Mouse (Mus musculus): ENCODE results near the gene Fibp. TPM values are rescaled to one million over a fixed set of nuclear protein-coding genes. Genes with fewer than 3 reads are reported as not detected.

Fibp gene
- 10 to 100 TPM; 91.2 to 98.9 TPM for total RNA-seq (2021)
- long read RNA-seq, experiment 1, transcript Fibp-205 (10 exons, 1,209 nt) = major isoform, 19 of 40 reads
- long read RNA-seq, experiment 1, partial matches to known transcripts = 6 of 40 reads
- long read RNA-seq, experiment 1, other reads (novel, unspliced or antisense) = 11 of 40 reads
- long read RNA-seq, experiment 2, transcript Fibp-205 (10 exons, 1,209 nt) = major isoform, 5 of 23 reads
- long read RNA-seq, experiment 2, partial matches to known transcripts = 5 of 23 reads
- long read RNA-seq, experiment 2, other reads (novel, unspliced or antisense) = 10 of 23 reads

DNA sequence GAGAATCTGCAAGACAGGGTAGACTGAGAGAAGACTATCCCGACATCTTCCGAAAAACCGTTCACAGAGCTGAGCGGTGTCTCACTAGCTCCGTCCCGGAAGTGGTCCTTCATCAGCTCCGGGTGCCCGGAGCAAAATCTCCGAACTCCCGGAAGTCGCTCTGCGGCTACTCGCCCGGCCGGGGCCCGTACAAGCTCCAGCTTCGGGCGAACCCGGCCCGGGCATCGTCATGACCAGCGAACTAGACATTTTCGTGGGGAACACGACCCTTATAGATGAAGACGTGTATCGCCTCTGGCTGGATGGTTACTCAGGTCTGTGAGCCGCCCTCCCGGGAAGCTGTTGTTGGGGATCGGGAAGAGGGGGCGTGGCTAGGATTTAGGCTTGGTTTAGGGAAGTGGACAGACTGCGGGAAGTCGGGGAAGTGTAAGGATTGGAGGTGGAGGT is at the start of gene Fibp:
Gene Fibp, plus strand, starts transcription at position 151 of the 447 bp plus-strand sequence.
- DNase-seq (ENCODE audit: low spot score in 2 of 2) = peak; percentile 81 to 88

DNA sequence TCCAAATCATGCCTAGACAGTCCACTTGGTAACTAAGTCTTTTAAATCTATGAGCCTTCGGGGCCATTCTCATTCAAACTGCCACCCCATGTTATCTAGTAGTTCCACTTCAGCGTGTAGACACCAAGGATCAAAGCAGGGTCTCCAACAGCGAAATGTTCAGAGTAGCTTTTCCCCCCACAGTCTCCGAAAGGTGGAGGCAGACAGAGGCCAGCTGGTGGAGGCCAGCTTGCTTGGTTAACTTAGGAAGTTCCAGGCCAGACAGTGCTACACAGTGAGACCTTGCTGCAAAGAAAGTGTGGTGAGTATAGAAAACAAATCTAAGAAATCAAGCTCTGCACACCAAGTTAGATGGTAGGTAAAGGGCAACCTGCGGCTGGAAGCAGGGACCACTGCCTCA is 49.8 kb upstream of the Fibp start:
- no peak for DNase-seq (ENCODE audit: low spot score in 2 of 2)

GRCm38 (mm10) chr19:5411961-5412360 is 48.5 kb upstream of the Fibp start:
- DNase-seq (ENCODE audit: low spot score in 2 of 2) = no peak

GRCm38 (mm10) chr19:5413840-5414239 is 46.6 kb upstream of the Fibp start:
- DNase-seq (ENCODE audit: low spot score in 2 of 2) = no peak

- no peak for DNase-seq (ENCODE audit: low spot score in 2 of 2)
These were observed 45.9 kb upstream of the Fibp start for GRCm38 (mm10) chr19:5414534-5414957.

- no peak for DNase-seq (ENCODE audit: low spot score in 2 of 2)
These were observed 41.5 kb upstream of the Fibp start for GRCm38 (mm10) chr19:5418750-5419466.

- DNase-seq (ENCODE audit: low spot score in 2 of 2) = no peak
These were observed 40.8 kb upstream of the Fibp start for GRCm38 (mm10) chr19:5419630-5420029.

- no peak for DNase-seq (ENCODE audit: low spot score in 2 of 2)
These were observed 39.8 kb upstream of the Fibp start for GRCm38 (mm10) chr19:5420579-5420978.

DNA sequence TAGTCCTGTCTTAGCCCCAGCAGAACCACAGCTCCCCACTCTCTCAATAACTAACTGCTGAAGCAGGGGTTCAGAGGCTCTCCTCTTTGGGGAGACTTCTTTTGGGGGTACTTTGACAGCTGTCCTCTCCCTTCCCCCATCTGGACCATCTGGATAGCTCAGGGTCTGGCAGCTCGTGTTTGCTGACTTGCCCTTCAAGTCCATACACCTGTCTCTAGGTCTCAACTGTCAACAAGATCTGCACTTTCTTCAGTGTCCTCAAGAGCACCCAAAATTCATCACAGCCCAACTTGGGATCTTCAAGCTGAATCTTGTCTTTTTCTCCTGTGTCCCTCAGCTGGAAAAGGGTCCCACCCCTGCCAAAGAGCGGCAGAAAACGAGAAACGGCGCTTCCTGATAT is 38.6 kb upstream of the Fibp start:
- DNase-seq (ENCODE audit: low spot score in 2 of 2) = no peak

DNA sequence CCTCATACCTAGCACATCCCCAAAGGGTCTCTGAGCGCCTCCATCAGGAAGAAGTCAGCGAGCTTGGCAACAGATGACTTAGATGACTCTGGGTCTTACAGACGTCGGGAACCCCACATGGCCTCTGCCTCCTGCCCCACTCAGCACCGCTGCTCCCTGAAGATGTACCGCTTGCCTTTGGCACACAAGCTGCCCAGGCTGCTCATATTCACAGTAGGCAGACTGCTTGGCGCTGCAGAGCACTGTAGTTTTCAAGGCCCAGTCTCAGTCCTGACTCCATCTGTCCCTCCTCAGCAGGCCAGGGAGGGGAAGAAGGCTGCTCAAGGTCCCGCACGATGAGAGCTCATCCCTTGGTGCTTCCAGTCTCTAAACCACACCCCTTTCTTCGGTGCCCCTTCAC is 38.1 kb upstream of the Fibp start:
- no peak for DNase-seq (ENCODE audit: low spot score in 2 of 2)

- DNase-seq (ENCODE audit: low spot score in 2 of 2) = no peak
These were observed 37.4 kb upstream of the Fibp start for GRCm38 (mm10) chr19:5422895-5423443.

DNA sequence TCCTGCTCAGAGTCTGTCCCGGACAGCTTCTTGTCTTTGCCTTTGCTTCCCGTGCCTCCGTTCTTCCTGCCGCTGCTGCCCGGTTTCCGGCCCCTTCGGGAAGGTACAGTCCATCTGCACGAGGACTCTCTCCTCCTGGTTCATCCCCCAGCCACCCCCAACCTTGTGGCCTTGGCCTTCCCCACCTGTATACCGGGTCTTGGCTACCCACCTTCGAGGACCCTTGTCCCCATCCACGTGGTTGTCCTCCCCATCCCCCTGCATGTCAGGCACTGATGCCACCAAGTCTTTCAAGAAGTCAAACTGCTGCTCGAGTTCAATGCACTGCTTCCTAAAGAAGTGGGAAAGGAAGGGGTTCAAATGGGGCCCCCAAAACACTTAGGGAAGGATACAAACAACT is 36.9 kb upstream of the Fibp start:
- no peak for DNase-seq (ENCODE audit: low spot score in 2 of 2)

DNA sequence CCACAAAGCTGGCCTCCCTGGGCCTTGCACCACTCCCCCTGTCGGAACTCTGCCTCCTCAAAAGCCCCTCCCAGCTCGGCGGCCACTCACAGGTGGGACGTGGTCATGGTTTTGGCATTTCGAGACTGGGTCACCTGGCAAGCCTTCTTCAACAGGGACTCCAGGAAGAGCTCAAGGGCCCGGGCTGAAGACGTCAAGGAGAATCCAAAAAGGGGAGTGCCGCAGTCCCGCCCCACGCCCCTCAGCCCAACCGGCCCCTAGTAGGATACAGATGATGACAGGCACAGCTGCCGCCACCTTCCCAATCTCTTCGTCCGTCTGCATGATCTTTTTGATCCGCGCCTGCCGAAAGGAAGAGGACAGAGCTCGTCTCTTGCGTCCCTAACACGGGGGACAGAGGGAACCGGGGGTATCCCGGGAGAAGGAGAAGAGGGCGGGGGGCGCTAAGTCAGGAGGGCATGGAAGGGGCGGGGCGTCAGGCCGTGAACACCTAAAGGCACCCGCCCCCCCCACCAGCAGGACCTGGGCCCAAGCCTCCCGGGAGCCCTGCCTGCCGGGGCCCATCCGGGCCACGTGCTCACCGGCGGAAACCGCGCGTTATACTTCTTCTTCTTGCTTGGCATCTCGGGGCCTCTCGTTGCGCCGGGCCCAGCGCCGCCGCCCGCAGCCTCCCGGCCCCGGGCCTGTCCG is 36.2 kb upstream of the Fibp start:
- DNase-seq (ENCODE audit: low spot score in 2 of 2) = peak; percentile 42 to 49

DNA sequence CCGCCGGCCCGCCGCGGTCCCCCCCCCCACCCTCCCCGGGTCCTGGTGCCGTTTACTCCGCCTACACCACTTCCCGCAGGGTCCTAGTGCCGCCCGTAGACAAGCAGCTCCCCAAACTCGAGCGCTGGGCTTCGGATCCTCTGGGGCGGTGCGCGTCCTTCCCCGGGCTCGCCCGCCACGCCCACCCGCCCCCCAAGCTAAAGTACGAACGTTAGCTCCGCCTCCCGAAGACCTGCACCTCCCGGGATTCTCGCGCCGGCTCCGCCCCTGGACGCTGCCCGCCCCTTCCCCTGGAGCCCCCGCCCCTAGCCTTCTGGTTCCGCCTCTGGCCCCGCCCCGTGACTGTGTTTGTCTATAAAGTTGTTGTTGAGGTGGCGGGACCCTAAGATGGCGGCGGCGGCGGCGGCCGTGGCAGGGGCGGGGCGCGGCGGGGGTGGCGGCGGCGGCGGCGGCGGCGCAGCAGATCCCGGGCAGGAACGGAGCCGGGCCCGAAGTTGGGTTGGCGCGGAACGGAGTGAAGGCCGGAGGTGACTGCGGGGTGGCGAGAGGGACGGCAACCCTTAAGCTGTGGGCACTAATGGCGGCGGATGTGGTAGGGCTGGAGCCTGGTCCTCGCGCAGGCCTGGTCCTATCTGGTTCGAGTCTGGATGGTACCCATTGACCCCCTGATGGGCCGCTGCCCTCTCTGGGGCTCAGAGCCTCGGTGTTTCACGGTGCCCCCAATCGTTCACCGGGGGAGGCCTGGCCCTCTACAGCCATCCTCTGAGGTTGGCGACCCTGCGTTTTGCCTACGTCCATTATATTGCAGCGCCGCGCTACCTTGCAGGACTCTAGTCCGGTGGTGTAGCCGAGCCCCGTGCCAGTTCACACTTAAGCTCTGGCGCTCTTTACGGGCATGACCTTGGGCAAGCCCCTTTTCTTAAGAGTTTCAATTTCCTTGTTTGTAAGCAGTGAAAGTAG is 35.4 kb upstream of the Fibp start, which contains the start of the genes Drap1 and AI837181:
Gene Drap1, minus strand, starts transcription at position 198 of the 960 bp plus-strand sequence.
Gene AI837181, plus strand, starts transcription at position 363 of the 960 bp plus-strand sequence.
- DNase-seq (ENCODE audit: low spot score in 2 of 2) = peak; percentile 92 to 93

- no peak for DNase-seq (ENCODE audit: low spot score in 2 of 2)
These were observed 34.4 kb upstream of the Fibp start for GRCm38 (mm10) chr19:5425906-5426565.

DNA sequence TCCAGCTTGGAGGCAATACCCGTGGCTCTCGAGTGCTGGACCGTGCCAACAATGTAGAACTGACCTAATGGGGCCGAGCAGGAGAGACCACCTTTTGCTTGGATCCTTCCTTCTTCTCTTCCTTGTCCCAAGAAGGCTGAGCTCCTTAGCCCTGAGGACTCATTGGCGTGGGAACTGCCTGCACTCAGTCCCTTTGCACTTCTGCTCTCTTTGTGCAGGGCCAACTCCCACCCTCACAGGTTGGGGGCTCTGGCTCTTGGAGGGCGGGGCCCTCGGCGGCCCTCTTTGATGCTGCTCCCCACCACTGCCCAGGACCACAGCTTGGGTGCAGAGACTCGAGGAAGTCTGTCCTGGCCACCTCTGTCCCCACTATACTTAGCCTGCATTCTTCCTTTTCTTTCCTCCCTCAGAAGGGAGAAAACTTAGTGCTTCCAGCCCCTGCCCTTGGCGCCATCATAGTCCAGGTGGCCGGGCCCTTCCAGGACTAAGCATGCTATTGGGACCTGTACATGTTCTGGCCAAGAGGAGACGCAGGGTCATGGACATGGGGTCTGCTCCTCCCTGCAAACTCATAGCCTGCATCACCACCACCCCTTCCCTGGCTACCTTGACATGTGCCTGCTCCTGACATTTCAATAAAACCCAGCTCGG is 33.6 kb upstream of the Fibp start:
- DNase-seq (ENCODE audit: low spot score in 2 of 2) = no peak

DNA sequence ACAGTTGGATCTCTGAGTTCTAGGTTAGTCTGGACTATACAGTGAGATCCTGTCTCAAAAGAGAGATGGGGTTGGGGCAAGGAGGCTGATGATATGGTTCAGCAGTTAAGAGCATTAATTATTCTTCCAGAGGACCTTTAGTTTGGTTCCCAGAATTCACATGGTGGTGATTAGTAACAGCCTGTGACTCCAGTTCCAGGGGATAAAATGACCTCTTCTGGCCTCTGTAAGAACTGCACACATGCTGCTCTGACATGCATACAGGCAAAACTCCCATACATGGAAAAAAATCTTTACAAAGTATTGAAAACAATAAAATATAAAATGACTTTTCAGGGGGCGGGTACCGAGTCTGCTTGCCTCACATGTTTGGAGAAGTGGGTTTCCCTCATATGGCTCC is 32.3 kb upstream of the Fibp start:
- no peak for DNase-seq (ENCODE audit: low spot score in 2 of 2)

GRCm38 (mm10) chr19:5429219-5429618 is 31.2 kb upstream of the Fibp start:
- DNase-seq (ENCODE audit: low spot score in 2 of 2) = no peak

DNA sequence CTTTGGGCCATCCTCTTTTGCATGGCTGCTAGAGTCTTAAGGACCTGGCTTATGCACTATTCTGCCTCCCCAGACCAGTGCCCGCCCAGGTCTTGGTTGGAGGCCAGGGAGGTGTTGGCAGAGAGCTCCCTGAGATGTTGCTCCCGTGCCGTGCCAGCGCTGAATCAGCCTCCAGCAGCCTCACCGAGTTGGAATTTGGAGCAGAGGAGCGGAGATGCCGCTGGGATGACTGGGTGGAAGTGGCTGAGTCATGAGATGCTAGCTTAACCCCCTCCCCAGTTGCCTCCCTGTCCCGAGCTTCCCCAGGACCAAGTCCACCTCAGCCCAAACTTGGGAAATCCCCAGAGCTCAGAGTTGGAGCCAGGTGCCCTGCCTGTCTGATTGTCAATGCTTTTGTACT is 30.6 kb upstream of the Fibp start:
- DNase-seq (ENCODE audit: low spot score in 2 of 2) = no peak
